ENCODE assay signal across 24 mouse cellular contexts in the genomic region with DNA sequence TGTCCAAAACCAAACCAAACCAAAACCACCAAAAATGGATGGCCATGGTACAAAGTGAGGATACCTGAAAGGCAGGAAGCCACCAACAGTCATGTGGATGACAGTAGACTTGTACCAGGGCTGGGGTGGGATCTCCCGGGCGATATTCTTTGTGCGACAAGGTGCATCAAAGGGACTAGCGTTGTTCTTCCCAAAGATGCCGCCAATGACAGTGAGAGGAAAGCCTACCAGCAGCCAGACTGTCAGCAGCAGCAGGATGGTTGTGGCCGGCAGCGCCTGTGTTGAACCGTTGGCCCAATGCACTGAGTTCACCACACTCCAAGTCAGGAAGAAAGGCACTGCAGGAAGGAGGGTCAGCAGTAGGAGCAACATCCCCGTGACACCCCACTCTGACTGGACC.
"Had no signal": no experiment of that assay in that cellular context is flagged by ENCODE, and none has a peak within 500 bp of the region (broad histone marks: within the 10 kb centered on the region; RNA-seq: fewer than 3 reads in every experiment).

A gene (minus strand): TSS at position 101 of the 400 bp plus-strand sequence.

- H3K27me3 ChIP-seq: heart, embryonic 12.5 days; hindbrain, embryonic 12.5 days; hindbrain, embryonic 15.5 days; intestine, embryonic 15.5 days; limb, embryonic 13.5 days; limb, embryonic 15.5 days; liver, embryonic 12.5 days had no signal

- H3K9me3 ChIP-seq: heart, embryonic 10.5 days; heart, embryonic 12.5 days; hindbrain, embryonic 10.5 days; hindbrain, embryonic 12.5 days; hindbrain, embryonic 15.5 days; intestine, embryonic 15.5 days; limb, embryonic 13.5 days; limb, embryonic 15.5 days; liver, embryonic 12.5 days had no signal

- H3K4me3 ChIP-seq: gastrocnemius, adult 2 months; heart, embryonic 10.5 days; heart, embryonic 12.5 days; hindbrain, embryonic 10.5 days; hindbrain, embryonic 12.5 days; hindbrain, embryonic 15.5 days; intestine, embryonic 15.5 days; layer of hippocampus, adult 2 months; left cerebral cortex, adult 2 months; limb, embryonic 13.5 days; limb, embryonic 15.5 days; liver, embryonic 12.5 days had no signal

- DNase-seq: gastrocnemius, adult 2 months; gastrocnemius, postnatal 10 days; gastrocnemius, postnatal 25 days; heart, adult 18-20 months; heart, postnatal 10 days; heart, postnatal 4 days; kidney, adult 18-20 months; kidney, adult 8-10 months; kidney, postnatal 10 days; kidney, postnatal 4 days; left cerebral cortex, postnatal 4 days had no signal

- H3K27ac ChIP-seq: heart, embryonic 10.5 days; hindbrain, embryonic 10.5 days; hindbrain, embryonic 12.5 days; hindbrain, embryonic 15.5 days; left cerebral cortex, adult 2 months; limb, embryonic 13.5 days had no signal

- H3K4me2 ChIP-seq: heart, embryonic 12.5 days; hindbrain, embryonic 15.5 days; intestine, embryonic 15.5 days; limb, embryonic 15.5 days had no signal

- H3K9ac ChIP-seq: heart, embryonic 12.5 days; hindbrain, embryonic 12.5 days; hindbrain, embryonic 15.5 days; intestine, embryonic 15.5 days; limb, embryonic 13.5 days; limb, embryonic 15.5 days had no signal

- ATAC-seq: inflammation-experienced regulatory T-cells, adult 6 months; intestine, embryonic 15.5 days; intestine, postnatal 0 days; liver, embryonic 12.5 days had no signal
